9 mouse cellular contexts compared by ENCODE assay signal in genomic region chr4:155085206-155086107, GRCm38 (mm10). TPM values are rescaled to one million over a fixed set of nuclear protein-coding genes. Genes with fewer than 3 reads are reported as not detected.
A peak's percentile ranks its signal among the peaks of the same experiment; 100 is the strongest.
DNase-seq lines count a peak whose midpoint lies in the region; ATAC-seq lines count a peak whose summit lies in the region.
"Had no signal": no experiment of that assay in that cellular context is flagged by ENCODE, and none has a peak within 500 bp of the region (broad histone marks: within the 10 kb centered on the region; RNA-seq: fewer than 3 reads in every experiment).

No protein-coding gene starts in this region.

- H3K4me3 ChIP-seq in lung, embryonic 15.5 days: peak overlapping the region; percentile 91
- H3K4me3 ChIP-seq in embryonic facial prominence, embryonic 10.5 days: peak overlapping the region; percentile 97
- peak overlapping the region; percentile 98 for H3K4me3 ChIP-seq in hindbrain, embryonic 12.5 days
- peak overlapping the region; percentile 88 for H3K4me3 ChIP-seq in midbrain, embryonic 14.5 days (replicated peaks; ENCODE audit: low read depth, low read length)

- no peaks in the 10 kb centered on the region for H3K27me3 ChIP-seq in lung, embryonic 15.5 days
- H3K27me3 ChIP-seq in embryonic facial prominence, embryonic 10.5 days (replicated peaks; ENCODE audit: low read depth, poor library complexity, severe bottlenecking): no peaks in the 10 kb centered on the region
- no peaks in the 10 kb centered on the region for H3K27me3 ChIP-seq in hindbrain, embryonic 12.5 days
- H3K27me3 ChIP-seq in midbrain, embryonic 14.5 days (ENCODE audit: control insufficient read depth, insufficient read depth, low read length): no peaks in the 10 kb centered on the region

- H3K36me3 ChIP-seq in lung, embryonic 15.5 days: peaks cover 29% of the 10 kb centered on the region
- peaks cover 53% of the 10 kb centered on the region for H3K36me3 ChIP-seq in embryonic facial prominence, embryonic 10.5 days (replicated peaks)
- peaks cover 39% of the 10 kb centered on the region for H3K36me3 ChIP-seq in hindbrain, embryonic 12.5 days
- H3K36me3 ChIP-seq in midbrain, embryonic 14.5 days (ENCODE audit: control insufficient read depth, insufficient read depth, low read length): peaks cover 30% of the 10 kb centered on the region

- H3K9me3 ChIP-seq in lung, embryonic 15.5 days: no peaks in the 10 kb centered on the region
- no peaks in the 10 kb centered on the region for H3K9me3 ChIP-seq in embryonic facial prominence, embryonic 10.5 days
- no peaks in the 10 kb centered on the region for H3K9me3 ChIP-seq in hindbrain, embryonic 12.5 days (replicated peaks)
- no peaks in the 10 kb centered on the region for H3K9me3 ChIP-seq in midbrain, embryonic 14.5 days (ENCODE audit: control insufficient read depth, low read length)

- peaks cover 24% of the 10 kb centered on the region for H3K4me1 ChIP-seq in lung, embryonic 15.5 days
- peaks cover 41% of the 10 kb centered on the region for H3K4me1 ChIP-seq in embryonic facial prominence, embryonic 10.5 days
- H3K4me1 ChIP-seq in hindbrain, embryonic 12.5 days: peaks cover 24% of the 10 kb centered on the region
- H3K4me1 ChIP-seq in midbrain, embryonic 14.5 days (ENCODE audit: control insufficient read depth, insufficient read depth, low read length): peaks cover 24% of the 10 kb centered on the region

- DNase-seq in lung, postnatal 10 days: no peak
- DNase-seq in embryonic facial prominence, embryonic 10.5 days (ENCODE audit: low spot score): no peak
- no peak for DNase-seq in midbrain, embryonic 14.5 days
- DNase-seq in frontal cortex, postnatal 25 days (ENCODE audit: low spot score in 2 of 2): no peak
- no peak for DNase-seq in retina, postnatal 1 day
- no peak for DNase-seq in adrenal gland, postnatal 14 days

- WGBS in lung, embryonic 15.5 days: 5% methylated on average over 28 of the region's 35 CpGs
- 8% methylated on average over 34 of the region's 35 CpGs for WGBS in embryonic facial prominence, embryonic 10.5 days
- 9% methylated on average over 31 of the region's 35 CpGs for WGBS in hindbrain, embryonic 12.5 days
- WGBS in midbrain, embryonic 14.5 days: 6% methylated on average over 34 of the region's 35 CpGs

- peak; percentile 77 for ATAC-seq in lung, embryonic 15.5 days (ENCODE audit: borderline replicate concordance, extremely low read depth, low FRiP score, low TSS enrichment)
- ATAC-seq in hindbrain, embryonic 12.5 days (ENCODE audit: low FRiP score): peak; percentile 15; the same call in 1 of the 2 replicates
- no peak for ATAC-seq in midbrain, embryonic 14.5 days (ENCODE audit: low FRiP score, low TSS enrichment)

- peak overlapping the region; percentile 94 for H3K27ac ChIP-seq in lung, embryonic 15.5 days
- H3K27ac ChIP-seq in embryonic facial prominence, embryonic 10.5 days (replicated peaks): peak overlapping the region; percentile 95
- H3K27ac ChIP-seq in hindbrain, embryonic 12.5 days: peak overlapping the region; percentile 94
- peak overlapping the region; percentile 90 for H3K27ac ChIP-seq in midbrain, embryonic 14.5 days (replicated peaks; ENCODE audit: low read depth, low read length)

- peak overlapping the region; percentile 92 for H3K9ac ChIP-seq in lung, embryonic 15.5 days
- H3K9ac ChIP-seq in hindbrain, embryonic 12.5 days: peak overlapping the region; percentile 95
- H3K9ac ChIP-seq in midbrain, embryonic 14.5 days (replicated peaks; ENCODE audit: low read length): peak overlapping the region; percentile 87

- peak overlapping the region; percentile 90 for H3K4me2 ChIP-seq in lung, embryonic 15.5 days
- peak overlapping the region; percentile 93 for H3K4me2 ChIP-seq in hindbrain, embryonic 12.5 days (replicated peaks)
- peak overlapping the region; percentile 96 for H3K4me2 ChIP-seq in midbrain, embryonic 14.5 days (ENCODE audit: low read length)

RNA-seq across cellular contexts. Expression of gene Rer1, which starts 0.7 kb away (rescaled TPM):
- 157 and 163 TPM in 2 replicates for polyA plus RNA-seq in lung, embryonic 15.5 days (2015; fragmentation: Nextera tagmentation; extraction: Ambion mirVana)
- 128 and 134 TPM in 2 replicates for polyA plus RNA-seq in embryonic facial prominence, embryonic 10.5 days (2016; fragmentation: Nextera tagmentation; extraction: Ambion mirVana)
- 130 and 137 TPM in 2 replicates for polyA plus RNA-seq in hindbrain, embryonic 12.5 days (2016; fragmentation: Nextera tagmentation; extraction: Ambion mirVana)
- polyA plus RNA-seq in midbrain, embryonic 14.5 days (2014; fragmentation: Nextera tagmentation; extraction: Ambion mirVana): 139 and 148 TPM in 2 replicates
- 86.9 and 97.7 TPM in 2 replicates for total RNA-seq in adrenal gland, postnatal 14 days (2021)

RNA-seq across cellular contexts. Expression of gene Morn1, which starts 0.9 kb away (rescaled TPM):
- 5.9 and 7.7 TPM in 2 replicates for polyA plus RNA-seq in lung, embryonic 15.5 days (2015; fragmentation: Nextera tagmentation; extraction: Ambion mirVana)
- 4.3 and 5.4 TPM in 2 replicates for polyA plus RNA-seq in embryonic facial prominence, embryonic 10.5 days (2016; fragmentation: Nextera tagmentation; extraction: Ambion mirVana)
- polyA plus RNA-seq in hindbrain, embryonic 12.5 days (2016; fragmentation: Nextera tagmentation; extraction: Ambion mirVana): 7.7 and 8.0 TPM in 2 replicates
- polyA plus RNA-seq in midbrain, embryonic 14.5 days (2014; fragmentation: Nextera tagmentation; extraction: Ambion mirVana): 6.0 and 6.4 TPM in 2 replicates
- 7.3 and 8.3 TPM in 2 replicates for total RNA-seq in adrenal gland, postnatal 14 days (2021)

RNA-seq across cellular contexts. Expression of gene Pex10, which starts 18.6 kb away (rescaled TPM):
- polyA plus RNA-seq in lung, embryonic 15.5 days (2015; fragmentation: Nextera tagmentation; extraction: Ambion mirVana): 21.1 and 26.2 TPM in 2 replicates
- 19.0 and 22.2 TPM in 2 replicates for polyA plus RNA-seq in embryonic facial prominence, embryonic 10.5 days (2016; fragmentation: Nextera tagmentation; extraction: Ambion mirVana)
- polyA plus RNA-seq in hindbrain, embryonic 12.5 days (2016; fragmentation: Nextera tagmentation; extraction: Ambion mirVana): 18.0 and 18.4 TPM in 2 replicates
- 6.0 and 10.0 TPM in 2 replicates for polyA plus RNA-seq in midbrain, embryonic 14.5 days (2014; fragmentation: Nextera tagmentation; extraction: Ambion mirVana)
- 23.7 and 24.2 TPM in 2 replicates for total RNA-seq in adrenal gland, postnatal 14 days (2021)

RNA-seq across cellular contexts. Expression of gene Plch2, which starts 28.9 kb away (rescaled TPM):
- polyA plus RNA-seq in lung, embryonic 15.5 days (2015; fragmentation: Nextera tagmentation; extraction: Ambion mirVana): 11.1 and 11.2 TPM in 2 replicates
- 2.0 and 3.5 TPM in 2 replicates for polyA plus RNA-seq in embryonic facial prominence, embryonic 10.5 days (2016; fragmentation: Nextera tagmentation; extraction: Ambion mirVana)
- polyA plus RNA-seq in hindbrain, embryonic 12.5 days (2016; fragmentation: Nextera tagmentation; extraction: Ambion mirVana): 5.0 and 5.5 TPM in 2 replicates
- 12.1 and 13.0 TPM in 2 replicates for polyA plus RNA-seq in midbrain, embryonic 14.5 days (2014; fragmentation: Nextera tagmentation; extraction: Ambion mirVana)
- 0.33 and 0.83 TPM in 2 replicates for total RNA-seq in adrenal gland, postnatal 14 days (2021)
- total RNA-seq: hematopoietic stem cell, adult 5-6 weeks had no signal
